Mouse (Mus musculus): Measurements from ENCODE around the gene Slc6a2. TPM values are rescaled to one million over a fixed set of nuclear protein-coding genes. Genes with fewer than 3 reads are reported as not detected.

The Slc6a2 gene
- polyA plus RNA-seq, 1 experiment: 0.01 TPM

- Histone ChIP-seq H3K4me3 (no peak overlapping the region), H3K27me3 (ENCODE audit: control insufficient read depth, insufficient read depth, insufficient read length) (no peaks in the 10 kb centered on the region), H3K79me2 (ENCODE audit: control insufficient read depth, insufficient read depth) (no peaks in the 10 kb centered on the region), H3ac (ENCODE audit: control insufficient read depth, insufficient read length) (no peak overlapping the region), H3K4me2 (ENCODE audit: low read depth) (no peak overlapping the region), H3K36me3 (ENCODE audit: control insufficient read depth, insufficient read depth) (no peaks in the 10 kb centered on the region)
- TF ChIP-seq MYOG (IDR thresholded peaks at IDR 0.05; ENCODE audit: control insufficient read depth in 1 of 3, insufficient read depth in 1 of 3, insufficient read length in 2 of 3, low read depth in 2 of 3): no peak
- TF ChIP-seq CEBPB (IDR thresholded peaks at IDR 0.05; ENCODE audit: insufficient read depth, poor library complexity, severe bottlenecking): 0 out of 2 replicates have a peak, but pooled peaks have one; percentile 13
Measured at GRCm38 (mm10) chr8:92954044-92954443, 5.8 kb upstream of the Slc6a2 start.

- H3K27me3 ChIP-seq (ENCODE audit: control insufficient read depth, insufficient read depth, insufficient read length): no peaks in the 10 kb centered on the region
- no peak overlapping the region for H3K4me3 ChIP-seq
Measured at GRCm38 (mm10) chr8:92960451-92960911, 602 bp downstream of the Slc6a2 start.

GRCm38 (mm10) chr8:92961088-92961487, 1.2 kb downstream of the Slc6a2 start:
- Histone ChIP-seq H3ac (ENCODE audit: control insufficient read depth, insufficient read length) (no peak overlapping the region), H3K4me3 (no peak overlapping the region), H3K27me3 (ENCODE audit: control insufficient read depth, insufficient read depth, insufficient read length) (no peaks in the 10 kb centered on the region), H3K4me2 (ENCODE audit: low read depth) (no peak overlapping the region), H3K79me2 (ENCODE audit: control insufficient read depth, insufficient read depth) (no peaks in the 10 kb centered on the region), H3K36me3 (ENCODE audit: control insufficient read depth, insufficient read depth) (no peaks in the 10 kb centered on the region)
- TF ChIP-seq POLR2A (IDR thresholded peaks at IDR 0.05; ENCODE audit: insufficient read length, low read depth): no peak
- TF ChIP-seq TCF12 (IDR thresholded peaks at IDR 0.05; ENCODE audit: insufficient read depth, poor library complexity, severe bottlenecking): no peak
- TF ChIP-seq MYOG (IDR thresholded peaks at IDR 0.05; ENCODE audit: control insufficient read depth in 1 of 3, insufficient read depth in 1 of 3, insufficient read length in 2 of 3, low read depth in 2 of 3): no peak
- no peak for TF ChIP-seq TCF3 (IDR thresholded peaks at IDR 0.05; ENCODE audit: insufficient read length, low read depth)
- no peak for TF ChIP-seq MYOD1 (IDR thresholded peaks at IDR 0.05; ENCODE audit: control insufficient read depth in 1 of 3, insufficient read length in 2 of 3, low read depth in 2 of 3)
- TF ChIP-seq USF1 (IDR thresholded peaks at IDR 0.05; ENCODE audit: low read depth): no peak
- TF ChIP-seq POLR2AphosphoS2 (IDR thresholded peaks at IDR 0.05; ENCODE audit: insufficient read length, low read depth): no peak
- no peak for TF ChIP-seq E2F4 (IDR thresholded peaks at IDR 0.05; ENCODE audit: insufficient read depth)
- no peak for TF ChIP-seq CEBPB (IDR thresholded peaks at IDR 0.05; ENCODE audit: insufficient read depth, poor library complexity, severe bottlenecking)
- no peak for TF ChIP-seq MAX (IDR thresholded peaks at IDR 0.05; ENCODE audit: low read depth)
- no peak for TF ChIP-seq REST (IDR thresholded peaks at IDR 0.05; ENCODE audit: insufficient read depth, insufficient read length)
- no peak for TF ChIP-seq SRF (IDR thresholded peaks at IDR 0.05; ENCODE audit: control insufficient read depth, insufficient read length, low read depth)

More at GRCm38 (mm10) chr8:92960451-92960911, 602 bp downstream of the Slc6a2 start:
- no peak overlapping the region for H3K4me2 ChIP-seq (ENCODE audit: low read depth)
- TF ChIP-seq E2F4 (IDR thresholded peaks at IDR 0.05; ENCODE audit: insufficient read depth) (no peak), POLR2AphosphoS2 (IDR thresholded peaks at IDR 0.05; ENCODE audit: insufficient read length, low read depth) (no peak), SRF (IDR thresholded peaks at IDR 0.05; ENCODE audit: control insufficient read depth, insufficient read length, low read depth) (no peak), CEBPB (IDR thresholded peaks at IDR 0.05; ENCODE audit: insufficient read depth, poor library complexity, severe bottlenecking) (no peak), MAX (IDR thresholded peaks at IDR 0.05; ENCODE audit: low read depth) (no peak), TCF3 (IDR thresholded peaks at IDR 0.05; ENCODE audit: insufficient read length, low read depth) (no peak), POLR2A (IDR thresholded peaks at IDR 0.05; ENCODE audit: insufficient read length, low read depth) (no peak), MYOG (IDR thresholded peaks at IDR 0.05; ENCODE audit: control insufficient read depth in 1 of 3, insufficient read depth in 1 of 3, insufficient read length in 2 of 3, low read depth in 2 of 3) (no peak), USF1 (IDR thresholded peaks at IDR 0.05; ENCODE audit: low read depth) (no peak), MYOD1 (IDR thresholded peaks at IDR 0.05; ENCODE audit: control insufficient read depth in 1 of 3, insufficient read length in 2 of 3, low read depth in 2 of 3) (no peak), REST (IDR thresholded peaks at IDR 0.05; ENCODE audit: insufficient read depth, insufficient read length) (no peak), TCF12 (IDR thresholded peaks at IDR 0.05; ENCODE audit: insufficient read depth, poor library complexity, severe bottlenecking) (no peak)
- no peaks in the 10 kb centered on the region for H3K79me2 ChIP-seq (ENCODE audit: control insufficient read depth, insufficient read depth)
- no peaks in the 10 kb centered on the region for H3K36me3 ChIP-seq (ENCODE audit: control insufficient read depth, insufficient read depth)
- H3ac ChIP-seq (ENCODE audit: control insufficient read depth, insufficient read length): no peak overlapping the region

- H3K4me3 ChIP-seq: no peak overlapping the region
- H3K79me2 ChIP-seq (ENCODE audit: control insufficient read depth, insufficient read depth): no peaks in the 10 kb centered on the region
- TF ChIP-seq POLR2A (IDR thresholded peaks at IDR 0.05; ENCODE audit: insufficient read length, low read depth) (no peak), TCF3 (IDR thresholded peaks at IDR 0.05; ENCODE audit: insufficient read length, low read depth) (no peak), POLR2AphosphoS2 (IDR thresholded peaks at IDR 0.05; ENCODE audit: insufficient read length, low read depth) (no peak), USF1 (IDR thresholded peaks at IDR 0.05; ENCODE audit: low read depth) (no peak), MYOD1 (IDR thresholded peaks at IDR 0.05; ENCODE audit: control insufficient read depth in 1 of 3, insufficient read length in 2 of 3, low read depth in 2 of 3) (no peak), REST (IDR thresholded peaks at IDR 0.05; ENCODE audit: insufficient read depth, insufficient read length) (no peak), MYOG (IDR thresholded peaks at IDR 0.05; ENCODE audit: control insufficient read depth in 1 of 3, insufficient read depth in 1 of 3, insufficient read length in 2 of 3, low read depth in 2 of 3) (no peak), MAX (IDR thresholded peaks at IDR 0.05; ENCODE audit: low read depth) (no peak), SRF (IDR thresholded peaks at IDR 0.05; ENCODE audit: control insufficient read depth, insufficient read length, low read depth) (no peak), E2F4 (IDR thresholded peaks at IDR 0.05; ENCODE audit: insufficient read depth) (no peak), CEBPB (IDR thresholded peaks at IDR 0.05; ENCODE audit: insufficient read depth, poor library complexity, severe bottlenecking) (no peak), TCF12 (IDR thresholded peaks at IDR 0.05; ENCODE audit: insufficient read depth, poor library complexity, severe bottlenecking) (no peak)
- no peaks in the 10 kb centered on the region for H3K27me3 ChIP-seq (ENCODE audit: control insufficient read depth, insufficient read depth, insufficient read length)
- H3K4me2 ChIP-seq (ENCODE audit: low read depth): no peak overlapping the region
- no peak overlapping the region for H3ac ChIP-seq (ENCODE audit: control insufficient read depth, insufficient read length)
- H3K36me3 ChIP-seq (ENCODE audit: control insufficient read depth, insufficient read depth): no peaks in the 10 kb centered on the region
Measured at GRCm38 (mm10) chr8:92964556-92964955, 4.7 kb downstream of the Slc6a2 start.

GRCm38 (mm10) chr8:92972949-92973348, 13.1 kb downstream of the Slc6a2 start:
- H3K4me2 ChIP-seq (ENCODE audit: low read depth): no peak overlapping the region

More at GRCm38 (mm10) chr8:92972949-92973348, 13.1 kb downstream of the Slc6a2 start:
- no peaks in the 10 kb centered on the region for H3K79me2 ChIP-seq (ENCODE audit: control insufficient read depth, insufficient read depth)
- no peak overlapping the region for H3ac ChIP-seq (ENCODE audit: control insufficient read depth, insufficient read length)
- H3K4me3 ChIP-seq: no peak overlapping the region
- no peaks in the 10 kb centered on the region for H3K27me3 ChIP-seq (ENCODE audit: control insufficient read depth, insufficient read depth, insufficient read length)
- no peak for TF ChIP-seq MAX (IDR thresholded peaks at IDR 0.05; ENCODE audit: low read depth)
- TF ChIP-seq USF1 (IDR thresholded peaks at IDR 0.05; ENCODE audit: low read depth): no peak
- TF ChIP-seq REST (IDR thresholded peaks at IDR 0.05; ENCODE audit: insufficient read depth, insufficient read length): no peak
- no peak for TF ChIP-seq POLR2A (IDR thresholded peaks at IDR 0.05; ENCODE audit: insufficient read length, low read depth)
- TF ChIP-seq CEBPB (IDR thresholded peaks at IDR 0.05; ENCODE audit: insufficient read depth, poor library complexity, severe bottlenecking): no peak
- TF ChIP-seq TCF12 (IDR thresholded peaks at IDR 0.05; ENCODE audit: insufficient read depth, poor library complexity, severe bottlenecking): no peak
- no peak for TF ChIP-seq SRF (IDR thresholded peaks at IDR 0.05; ENCODE audit: control insufficient read depth, insufficient read length, low read depth)
- no peak for TF ChIP-seq TCF3 (IDR thresholded peaks at IDR 0.05; ENCODE audit: insufficient read length, low read depth)
- TF ChIP-seq MYOD1 (IDR thresholded peaks at IDR 0.05; ENCODE audit: control insufficient read depth in 1 of 3, insufficient read length in 2 of 3, low read depth in 2 of 3): no peak
- no peak for TF ChIP-seq POLR2AphosphoS2 (IDR thresholded peaks at IDR 0.05; ENCODE audit: insufficient read length, low read depth)
- no peak for TF ChIP-seq MYOG (IDR thresholded peaks at IDR 0.05; ENCODE audit: control insufficient read depth in 1 of 3, insufficient read depth in 1 of 3, insufficient read length in 2 of 3, low read depth in 2 of 3)
- no peak for TF ChIP-seq E2F4 (IDR thresholded peaks at IDR 0.05; ENCODE audit: insufficient read depth)
- H3K36me3 ChIP-seq (ENCODE audit: control insufficient read depth, insufficient read depth): no peaks in the 10 kb centered on the region
